Mouse (Mus musculus) left cerebral cortex, postnatal 14 days (tissue): ENCODE results near the gene Gbp6. TPM values are rescaled to one million over a fixed set of nuclear protein-coding genes. Genes with fewer than 3 reads are reported as not detected.

ENCODE experiments used
- total RNA-seq, 2 experiments: library from RNA; stranded (reverse); gene quantifications; 2 replicates each; pipeline ENCODE4 v1.2.3; 2021

The Gbp6 gene
- total RNA-seq, 2 experiments from 2014 or later, result 0.64 to 0.93 TPM

Other genes with a start within 250 kb of the Gbp6 start
- 1 to 10 TPM; 2.1 TPM for gene Gbp9, start 154.2 kb downstream of the Gbp6 start, total RNA-seq
- gene Gbp8, start 154.2 kb downstream of the Gbp6 start, total RNA-seq, result under 1 TPM in 1 of 2 experiments, not detected in 1; 0.24 TPM
- under 1 TPM; 0.68 TPM for gene Gbp4, start 154.1 kb downstream of the Gbp6 start, total RNA-seq
- not detected for gene Gbp10, start 54.2 kb downstream of the Gbp6 start, total RNA-seq
- not detected for gene Gm43302, start within 50 bp of the Gbp6 start, total RNA-seq
- gene Lrrc8b, start 122.1 kb upstream of the Gbp6 start, total RNA-seq, result 100 to 1,000 TPM; 121 to 132 TPM
- 10 to 100 TPM; 28.2 to 36.4 TPM for gene Lrrc8c, start 225.7 kb upstream of the Gbp6 start, total RNA-seq